Mouse (Mus musculus) embryo, embryonic 11 days (tissue): ENCODE measurements around the gene Frmd4a.

ENCODE experiments used
- DNase-seq: peaks from one replicate; pipeline ENCODE4 v3.0.0-alpha.2; 2015

Frmd4a gene

DNA sequence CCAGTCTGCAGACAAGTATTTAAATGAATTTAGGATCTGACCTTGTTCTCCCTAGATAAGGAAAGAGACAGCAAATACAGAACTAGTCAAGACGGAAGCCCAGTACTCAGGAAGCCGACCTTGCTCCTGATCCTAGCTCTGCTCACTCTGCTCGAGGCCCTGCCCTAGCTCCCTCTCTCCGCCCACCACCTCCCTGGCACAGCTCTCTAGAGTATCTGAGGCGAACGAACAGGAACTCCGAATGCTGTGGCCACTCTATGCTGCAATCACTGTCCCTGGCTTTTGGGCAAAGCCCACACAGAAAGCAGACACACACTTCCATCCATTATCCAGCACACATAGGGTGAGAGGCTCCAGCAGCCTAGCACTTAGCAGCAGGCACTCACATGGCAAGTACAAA is 619.1 kb downstream of the Frmd4a start:
- DNase-seq = no peak

DNA sequence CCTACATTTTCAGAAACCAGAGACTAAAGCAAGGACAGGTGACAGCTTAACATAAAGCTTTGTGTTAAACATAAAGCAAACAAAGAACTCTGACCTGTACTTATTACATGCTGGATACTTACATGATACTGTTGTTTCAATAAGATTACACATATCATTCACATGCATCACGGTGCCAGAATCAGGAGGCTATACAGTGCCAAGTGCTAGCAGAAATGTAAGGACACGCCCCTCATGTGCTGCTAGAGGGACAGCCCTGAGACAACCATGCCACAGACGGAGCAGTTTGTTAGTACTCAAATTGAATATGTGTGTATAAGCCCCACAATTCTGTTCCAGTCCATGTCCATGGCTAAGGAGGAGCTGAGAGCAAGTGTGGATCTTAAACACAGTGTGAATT is 620.7 kb downstream of the Frmd4a start:
- DNase-seq = no peak

DNA sequence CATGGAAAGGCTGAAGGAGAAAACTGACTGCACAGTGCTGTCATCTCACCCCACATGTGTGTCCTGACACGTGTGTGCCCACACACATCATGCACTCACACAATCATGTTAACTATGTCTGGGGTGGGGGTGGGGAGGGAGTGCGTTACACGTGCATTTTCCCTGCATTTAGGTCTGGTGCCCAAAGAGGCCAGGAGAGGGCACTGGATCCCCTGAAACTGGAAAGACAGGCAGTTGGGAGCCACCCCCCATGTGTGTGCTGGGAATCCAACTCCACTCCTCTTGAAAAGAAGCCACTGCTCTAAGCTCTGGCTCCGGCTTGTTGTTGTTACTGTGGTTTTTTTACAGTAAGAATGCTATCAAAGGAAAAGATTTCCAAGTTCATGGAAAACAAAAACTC is 627.5 kb downstream of the Frmd4a start:
- no peak for DNase-seq

DNA sequence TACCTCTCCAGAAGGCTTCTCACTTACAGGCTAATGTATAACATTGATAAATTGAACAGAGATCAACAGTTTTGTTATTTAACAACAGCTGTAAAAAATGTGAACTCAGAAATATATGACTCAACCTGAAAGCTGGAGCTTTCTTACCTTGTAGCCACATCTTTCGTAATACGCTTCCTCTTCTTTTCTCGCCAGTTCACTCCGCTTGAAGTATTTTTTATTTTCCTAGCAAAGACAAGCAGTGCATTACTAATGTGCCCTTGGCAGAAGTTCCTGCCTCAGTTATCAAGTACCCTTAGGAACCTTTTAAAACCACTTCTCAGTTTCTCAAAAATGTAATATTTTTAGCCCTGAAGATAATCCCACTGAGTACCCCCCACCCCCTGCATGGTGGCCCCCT is 630.6 kb downstream of the Frmd4a start:
- DNase-seq = no peak

DNA sequence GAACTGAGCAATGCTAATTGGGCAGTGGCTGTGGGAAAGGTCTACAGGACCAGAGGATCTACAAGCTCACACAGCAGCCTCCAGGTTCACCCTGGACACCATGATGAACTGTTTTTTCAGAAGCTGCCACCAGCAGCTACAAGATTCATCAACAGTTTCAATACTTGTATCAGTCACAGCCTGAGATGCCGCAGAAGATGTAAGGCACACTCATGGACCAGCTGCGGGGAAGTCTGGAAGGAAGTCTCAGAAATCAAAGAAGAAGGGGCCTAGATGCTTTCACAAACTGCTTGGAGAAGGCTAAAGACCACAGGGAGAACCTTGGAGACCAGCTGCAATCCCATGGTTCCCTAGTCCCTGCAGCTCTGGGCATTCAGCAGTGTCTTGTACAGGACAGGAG is 632.1 kb downstream of the Frmd4a start:
- DNase-seq = no peak

DNA sequence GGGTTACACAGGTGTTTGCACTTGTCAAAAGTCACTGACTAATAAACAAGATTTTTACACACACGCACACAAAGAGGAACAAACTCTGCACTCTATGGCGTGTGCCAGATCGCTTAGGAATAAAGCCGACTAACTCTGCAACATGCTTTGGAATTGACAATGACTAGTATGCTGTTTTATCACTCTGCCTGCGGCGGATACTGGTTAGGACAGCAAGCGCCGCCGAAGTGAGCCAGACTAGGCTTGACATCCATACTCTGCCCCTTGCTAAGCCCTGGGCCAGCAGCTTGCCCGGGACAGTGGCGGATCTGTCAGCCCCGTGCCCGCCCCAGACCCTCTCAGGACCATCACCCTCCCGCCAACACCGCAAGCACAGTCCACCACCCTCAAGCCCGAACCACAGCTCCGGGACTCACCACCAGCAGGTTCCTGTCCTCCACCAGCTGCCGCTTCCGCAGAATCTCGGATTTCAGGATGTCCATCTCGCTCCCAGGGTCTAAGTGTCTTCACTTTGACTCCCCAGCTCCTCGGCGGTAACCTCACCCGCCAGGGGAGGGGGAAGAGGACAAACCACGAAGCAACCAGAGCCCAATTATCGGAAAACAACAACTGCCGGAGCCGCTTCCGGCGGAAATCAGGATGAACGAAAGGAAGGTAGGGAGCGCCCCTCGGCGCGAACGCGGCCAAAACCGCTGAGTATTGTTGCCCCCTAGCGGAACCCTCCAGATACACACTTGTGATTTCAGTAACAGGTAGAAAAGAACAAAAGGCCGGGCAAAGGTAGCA is 634.2 kb downstream of the Frmd4a start, which contains the start of gene Prpf18:
Gene Prpf18, minus strand, starts transcription at position 614 of the 786 bp plus-strand sequence.
- peak; percentile 95 for DNase-seq

DNA sequence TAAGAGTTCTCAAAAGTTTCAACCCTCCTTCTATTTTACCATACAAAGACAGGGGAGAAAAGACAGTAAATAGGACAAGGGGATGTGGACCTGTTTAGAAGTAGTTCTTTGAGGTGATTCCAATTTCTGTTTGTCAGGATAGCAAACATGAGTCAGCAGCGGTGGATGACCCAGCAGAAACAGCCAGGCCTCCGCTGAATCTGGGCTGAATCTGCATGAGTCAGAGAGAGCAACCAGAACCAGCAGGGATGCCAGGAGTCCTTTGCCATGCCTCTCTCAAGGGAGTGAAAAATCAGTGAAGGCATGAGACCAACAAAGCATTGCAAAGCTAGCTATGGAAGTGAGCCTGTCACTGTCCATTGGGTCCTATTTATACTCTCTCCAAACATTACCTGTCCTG is 643.2 kb downstream of the Frmd4a start:
- DNase-seq = no peak
